Mouse (Mus musculus) skeletal muscle tissue, adult 2 months (tissue): ENCODE measurements around the gene Arhgdia.
A peak's percentile ranks its signal among the peaks of the same experiment; 100 is the strongest.
"Not testable (repeated sequence)": the region's sequence is repeated elsewhere in the genome, so short reads cannot be mapped to it uniquely, and the experiment has no call there.

Experiments used
- DNase-seq: peaks from one replicate; pipeline ENCODE4 v3.0.0-alpha.2; 2012; ENCODE audit warnings: low read depth, low spot score

The Arhgdia gene

DNA sequence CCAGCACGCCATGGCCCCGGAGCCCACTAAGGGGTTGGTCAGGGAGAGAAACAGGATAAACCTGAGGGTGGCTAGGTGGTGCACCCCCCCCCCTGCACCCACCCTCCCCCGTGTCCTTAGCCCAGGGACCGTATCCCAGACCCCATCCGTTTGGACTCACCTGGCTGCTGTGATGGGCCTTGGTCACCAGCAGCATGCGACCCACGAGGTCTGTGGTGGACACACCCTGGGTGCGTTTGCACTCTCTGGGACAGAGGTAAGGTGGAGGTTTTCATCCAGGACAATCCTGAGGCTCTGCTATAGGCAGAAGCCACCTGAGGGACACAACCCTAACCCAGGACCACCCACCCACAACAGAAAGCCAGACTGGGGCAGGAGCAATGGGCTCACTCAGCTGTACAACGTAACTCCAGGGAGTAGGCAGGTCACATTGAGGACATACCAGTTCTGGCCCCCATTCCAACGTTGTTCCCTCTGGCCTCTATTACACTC lies 32.1 kb upstream of the Arhgdia start:
- no peak for DNase-seq

DNA sequence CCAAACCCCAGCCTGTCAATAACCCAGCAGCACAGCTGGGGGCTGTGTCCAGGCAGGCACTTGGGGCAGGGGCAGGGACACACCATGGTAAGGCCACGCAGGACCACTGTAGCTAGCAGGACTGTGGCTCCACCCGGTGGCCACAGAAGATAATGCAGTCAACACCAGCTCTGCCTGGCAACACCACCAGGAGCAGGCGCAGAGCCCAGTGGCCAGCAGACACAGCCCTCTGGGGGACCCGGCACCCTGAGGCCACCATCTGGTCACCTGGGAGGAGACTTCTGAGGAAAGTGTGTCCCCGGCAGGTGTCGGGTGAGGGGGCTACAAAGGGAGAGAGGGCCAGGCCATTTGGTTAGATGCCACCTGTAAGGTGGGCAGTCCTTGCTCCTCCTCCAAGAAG lies 31.3 kb upstream of the Arhgdia start:
- peak; percentile 76 for DNase-seq

- DNase-seq = no peak
These were observed 29.1 kb upstream of the Arhgdia start for GRCm38 (mm10) chr11:120610477-120611046.

GRCm38 (mm10) chr11:120609250-120609649 lies 27.8 kb upstream of the Arhgdia start:
- no peak for DNase-seq

- DNase-seq = no peak
These were observed 27.0 kb upstream of the Arhgdia start, which contains the start of gene Npb for GRCm38 (mm10) chr11:120608241-120609034. TSS of gene Npb (plus strand) at chr11:120608477.

DNA sequence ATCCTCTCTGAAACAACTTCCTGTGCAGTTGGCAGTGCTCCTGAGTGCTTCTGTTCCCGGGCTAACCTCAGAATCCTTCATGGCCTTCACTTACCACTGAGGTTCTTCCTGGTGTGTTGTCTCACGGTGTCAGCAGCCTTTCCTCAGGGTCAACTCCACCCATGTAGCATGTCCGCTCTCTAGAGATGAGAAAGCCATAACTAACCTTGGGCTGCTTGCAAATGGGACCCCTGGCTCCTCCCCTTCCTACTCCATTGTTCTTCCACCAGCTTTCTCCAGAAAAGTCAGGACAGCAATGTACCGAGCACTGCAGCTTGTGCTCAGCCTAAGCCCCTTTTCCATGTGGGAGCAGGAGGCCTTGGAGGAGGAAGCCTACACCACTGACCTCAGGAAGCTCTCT lies 25.3 kb upstream of the Arhgdia start:
- no peak for DNase-seq

- no peak for DNase-seq
These were observed 24.2 kb upstream of the Arhgdia start for GRCm38 (mm10) chr11:120605667-120606066.

DNA sequence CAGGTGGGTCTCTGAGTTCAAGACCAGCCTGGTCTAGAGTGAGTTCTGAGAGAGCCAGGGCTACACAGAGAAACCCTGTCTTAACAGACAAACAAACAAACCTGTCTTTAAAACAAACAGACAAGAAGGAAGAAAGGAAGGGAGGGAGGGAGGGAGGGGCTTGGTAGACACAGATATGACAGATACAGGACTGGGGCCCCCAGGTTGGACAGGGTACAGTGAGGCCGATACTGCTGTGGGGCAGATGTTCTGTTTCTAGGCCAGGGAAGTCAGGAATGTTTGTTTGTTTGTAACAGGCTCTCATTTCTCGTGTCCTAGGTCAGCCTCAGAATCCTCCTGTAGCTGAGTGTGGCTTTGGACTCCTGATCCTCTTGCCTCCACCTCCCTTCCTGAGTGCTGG lies 22.1 kb upstream of the Arhgdia start:
- no peak for DNase-seq

- DNase-seq = no peak
These were observed 19.3 kb upstream of the Arhgdia start for GRCm38 (mm10) chr11:120600716-120601115.

DNA sequence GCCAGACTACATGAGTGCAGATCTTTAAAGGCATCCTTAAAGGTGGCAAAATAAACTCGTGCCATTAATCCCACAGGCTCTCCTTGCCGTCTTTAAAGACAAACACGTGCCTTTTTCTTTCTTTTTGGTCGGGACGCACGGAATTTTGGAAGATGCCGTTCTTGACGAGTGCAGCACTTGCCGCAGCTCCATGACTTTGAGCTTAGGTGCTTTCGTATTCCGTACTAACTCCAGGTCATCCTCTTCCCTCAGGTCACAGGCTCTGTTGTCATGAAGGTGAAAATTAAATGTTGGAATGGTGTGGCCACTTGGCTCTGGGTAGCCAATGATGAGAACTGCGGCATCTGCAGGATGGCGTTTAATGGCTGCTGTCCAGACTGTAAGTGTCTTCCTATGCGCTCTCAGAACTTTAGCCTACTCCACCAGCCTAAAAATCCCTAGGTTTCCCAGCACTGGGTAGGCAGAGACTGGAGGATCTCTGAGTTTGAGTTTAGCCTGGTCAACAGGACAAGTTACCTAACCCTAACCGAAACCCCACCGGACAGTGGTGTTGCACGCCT lies 17.6 kb upstream of the Arhgdia start:
- DNase-seq = no peak

DNA sequence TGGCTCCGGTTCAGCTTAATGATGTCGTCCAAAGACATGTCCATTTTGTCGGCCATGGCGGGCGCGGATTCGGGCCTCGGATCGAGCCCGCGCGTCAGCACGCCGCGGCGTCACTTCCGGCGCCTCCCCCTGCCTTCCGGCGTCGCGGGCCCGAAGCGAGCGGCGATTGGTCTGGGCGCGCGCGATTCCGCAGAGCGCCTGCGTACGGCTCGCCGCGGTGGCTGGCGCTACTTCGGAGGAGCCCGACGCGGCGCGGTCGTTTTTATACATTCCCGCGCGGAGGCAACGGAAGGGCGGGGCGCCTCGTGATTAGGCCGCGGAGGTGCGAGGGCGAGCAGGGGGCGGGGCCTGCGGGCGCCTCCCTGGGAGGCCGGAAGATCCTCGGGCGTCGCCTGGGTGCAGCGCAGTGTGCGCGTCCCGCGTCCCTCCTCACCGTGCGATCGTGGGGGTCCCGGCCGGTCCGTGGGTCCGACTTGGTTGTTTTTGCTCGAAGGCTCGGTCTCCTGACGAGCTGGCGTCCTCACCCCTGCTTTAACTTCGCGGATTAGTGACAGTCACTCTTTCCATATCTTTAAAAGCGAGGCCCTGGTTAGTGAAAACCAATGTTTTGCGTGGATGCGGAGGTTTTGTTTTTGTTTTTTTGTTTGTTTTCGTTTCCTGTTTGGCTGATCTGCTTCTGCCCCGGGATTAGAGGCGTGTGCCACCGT lies 17.0 kb upstream of the Arhgdia start, which contains the start of the genes Alyref and Anapc11:
TSS of gene Alyref (minus strand) at position 83 of the 707 bp plus-strand sequence.
TSS of gene Anapc11 (plus strand) at position 139 of the 707 bp plus-strand sequence.
- peak; percentile 91 for DNase-seq

DNA sequence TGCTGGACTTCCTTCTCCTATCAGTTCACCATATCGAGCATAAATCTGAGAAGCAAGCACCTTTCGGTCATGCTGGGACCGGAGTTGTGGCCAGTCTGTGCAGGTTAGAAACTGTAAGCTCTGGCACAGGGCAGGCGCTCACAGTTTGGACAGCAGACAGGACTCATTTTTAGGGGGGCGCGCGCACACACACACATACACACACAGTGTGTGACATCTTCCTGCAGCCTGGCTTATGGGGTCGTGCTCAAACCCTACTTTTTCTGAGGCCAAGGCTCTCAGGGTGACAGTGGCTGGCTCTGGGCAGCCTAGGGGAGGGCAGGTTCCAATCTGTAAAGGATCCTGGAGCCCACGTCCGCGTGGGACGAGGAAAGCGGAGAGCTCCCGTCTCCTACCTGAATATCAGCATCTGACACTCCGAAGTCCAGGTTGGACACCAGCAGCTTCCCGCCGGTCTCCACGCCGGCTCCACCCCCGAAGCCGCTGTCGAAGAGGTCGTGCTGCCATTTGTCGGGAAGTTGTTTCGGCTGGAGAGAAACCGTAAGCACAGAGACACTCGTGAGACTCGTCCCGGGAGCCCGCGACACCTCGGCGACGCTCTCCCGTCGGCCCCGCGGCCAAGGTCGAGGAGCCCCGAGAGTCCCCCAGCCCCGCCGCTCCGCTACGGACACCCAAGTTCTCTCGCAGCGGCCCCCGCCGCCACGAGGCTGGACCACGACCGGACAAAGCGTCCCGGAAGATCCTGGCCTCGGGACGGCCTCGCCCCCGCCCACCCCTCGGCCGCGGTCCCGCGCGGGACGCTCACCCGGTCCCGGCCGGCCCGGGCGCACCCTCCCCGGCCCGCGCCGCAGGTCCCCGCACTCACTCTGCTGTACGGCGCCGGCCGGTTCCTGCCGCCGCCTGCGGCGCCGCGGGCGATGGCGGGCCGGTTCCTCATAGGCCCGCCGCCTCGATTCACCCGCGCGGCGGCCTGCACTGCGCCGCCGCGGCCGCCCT lies 16.1 kb upstream of the Arhgdia start:
- DNase-seq = no peak

GRCm38 (mm10) chr11:120588531-120588930 lies 7.1 kb upstream of the Arhgdia start:
- no peak for DNase-seq

DNA sequence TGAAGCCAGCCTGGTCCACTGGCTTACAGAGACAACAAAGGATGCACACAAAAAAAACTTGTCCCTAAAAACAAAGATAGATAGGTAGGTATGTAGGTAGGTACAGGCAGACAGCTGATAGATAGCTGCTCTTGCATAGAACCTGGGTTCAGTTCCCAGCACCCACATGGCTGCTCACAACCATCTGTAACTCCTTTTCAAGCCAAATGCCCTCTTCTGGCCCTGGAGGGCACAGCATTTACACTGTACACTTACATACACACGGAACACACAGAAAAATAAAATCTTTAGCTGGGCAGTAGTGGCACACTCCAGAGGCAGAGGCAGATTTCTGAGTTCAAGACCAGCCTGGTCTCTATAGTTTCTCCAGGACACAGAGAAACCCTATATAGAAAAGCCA lies 2.5 kb upstream of the Arhgdia start:
- DNase-seq = no peak

DNA sequence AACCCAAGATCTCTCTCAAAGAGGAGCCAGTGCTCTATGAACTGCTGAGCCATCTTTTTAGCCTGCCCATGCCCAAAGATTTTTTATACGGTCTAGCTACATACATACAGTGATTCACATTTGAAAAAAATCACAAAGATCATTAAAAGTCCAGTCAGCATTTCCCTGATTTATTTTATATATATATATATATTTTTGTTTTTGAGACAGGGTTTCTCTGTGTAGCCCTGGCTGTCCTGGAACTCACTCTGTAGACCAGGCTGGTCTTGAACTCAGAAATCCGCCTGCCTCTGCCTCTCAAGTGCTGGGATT lies 1.5 kb upstream of the Arhgdia start:
- not testable (repeated sequence) for DNase-seq

- no peak for DNase-seq
These were observed 1.0 kb upstream of the Arhgdia start for GRCm38 (mm10) chr11:120582268-120582981.

- DNase-seq = no peak
These were observed 523 bp downstream of the Arhgdia start for GRCm38 (mm10) chr11:120580871-120581331.

GRCm38 (mm10) chr11:120580190-120580589 lies 1.2 kb downstream of the Arhgdia start:
- no peak for DNase-seq

DNA sequence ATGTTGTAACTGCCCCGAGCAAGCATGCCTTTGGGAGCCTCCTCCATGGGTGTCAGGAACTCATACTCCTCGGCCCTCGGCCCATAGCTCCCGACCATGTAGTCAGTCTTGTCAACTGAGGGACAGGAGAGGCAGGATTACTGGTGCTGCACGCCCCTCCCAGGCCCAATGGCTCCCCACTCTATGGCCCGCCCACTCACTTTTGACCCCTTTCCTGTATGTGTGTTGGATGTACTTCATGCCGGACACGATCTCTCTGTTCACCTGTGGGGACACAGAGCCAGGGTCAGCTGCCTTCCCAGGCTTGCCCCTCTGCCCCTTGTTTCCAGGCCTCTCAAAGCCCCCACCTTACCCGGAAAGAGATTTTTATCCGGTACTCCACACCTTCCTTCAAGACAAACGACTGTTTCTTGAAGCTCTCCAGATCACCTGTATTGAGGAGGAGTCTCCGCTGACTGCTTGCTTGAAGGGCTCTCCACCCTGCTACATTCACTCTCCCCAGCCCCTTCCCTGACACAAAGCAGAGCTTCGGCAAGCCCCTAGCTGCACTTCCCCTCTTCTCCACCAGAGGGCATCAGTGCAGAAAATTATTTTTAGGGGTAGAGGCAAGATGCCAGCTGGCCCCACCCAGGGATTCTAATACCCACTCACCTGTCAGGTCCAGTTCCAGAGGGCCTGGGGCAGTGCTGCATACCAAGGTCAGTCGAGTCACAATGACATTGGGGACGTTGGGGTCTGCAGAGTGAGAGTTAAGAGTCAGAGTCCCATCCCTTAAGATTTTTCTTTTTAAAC lies 1.9 kb downstream of the Arhgdia start:
- peak; percentile 61 for DNase-seq
